Mouse (Mus musculus) liver, postnatal 0 days (tissue): ENCODE measurements around the gene Rad51b. TPM values are rescaled to one million over a fixed set of nuclear protein-coding genes. Genes with fewer than 3 reads are reported as not detected.

Source experiments
- ATAC-seq: fragments of 200-750 bp; cut with Nextera tagmentation; 2 replicates; pipeline ENCODE4 v1.8.0; 2017; ENCODE audit warnings: mild to moderate bottlenecking, moderate library complexity
- DNase-seq: peaks from one replicate; pipeline ENCODE4 v3.0.0-alpha.2; 2016
- H3K27ac ChIP-seq: fragments of 300-500 bp; sonication (generic); 2 replicates; pipeline ENCODE4 v1.5.1; 2014; ENCODE audit warnings: antibody characterized with exemption, moderate library complexity, mild to moderate bottlenecking, low read depth
- H3K27me3 ChIP-seq: fragments of 300-500 bp; sonication (generic); 2 replicates; pipeline ENCODE4 v1.6.1; 2014; ENCODE audit warnings: low read length, control low read depth, mixed read lengths; ENCODE audit not compliant: insufficient read depth
- H3K36me3 ChIP-seq: fragments of 300-500 bp; sonication (generic); replicated peaks from 2 replicates; pipeline ENCODE4 v1.6.1; 2014; ENCODE audit warnings: mild to moderate bottlenecking, control low read depth, low read length, moderate library complexity, mixed read lengths; ENCODE audit not compliant: insufficient read depth
- H3K4me1 ChIP-seq: fragments of 300-500 bp; sonication (generic); 2 replicates; pipeline ENCODE4 v1.6.1; 2014; ENCODE audit warnings: antibody characterized with exemption, mild to moderate bottlenecking, control low read depth; ENCODE audit not compliant: insufficient read depth
- H3K4me2 ChIP-seq: fragments of 300-500 bp; sonication (generic); 2 replicates; pipeline ENCODE4 v1.6.1; 2014; ENCODE audit warnings: low read depth, mild to moderate bottlenecking, low read length, moderate library complexity, mixed read lengths
- H3K4me3 ChIP-seq: fragments of 300-500 bp; sonication (generic); 2 replicates; pipeline ENCODE4 v1.5.1; 2014; ENCODE audit warnings: low read depth, low read length
- H3K9ac ChIP-seq: fragments of 300-500 bp; sonication (generic); replicated peaks from 2 replicates; pipeline ENCODE4 v1.6.1; 2014; ENCODE audit warnings: mild to moderate bottlenecking, moderate library complexity
- H3K9me3 ChIP-seq: fragments of 300-500 bp; sonication (generic); 2 replicates; pipeline ENCODE4 v1.6.1; 2016; ENCODE audit warnings: mild to moderate bottlenecking, control low read depth, low read length, mixed read lengths
- CTCF ChIP-seq: sonication (generic); IDR thresholded peaks from 2 replicates; pipeline ENCODE4 v1.5.1; 2016; ENCODE audit warnings: antibody characterized with exemption, low read depth
- EP300 ChIP-seq: IDR thresholded peaks from 2 replicates; pipeline ENCODE4 v1.6.1; 2016; ENCODE audit warnings: antibody characterized with exemption, low read depth, mild to moderate bottlenecking
- WGBS: fragments of 180-500 bp; shearing (Covaris S2); extraction: QIAGEN DNeasy Blood & Tissue Kit; methylation state at CpG from one replicate; pipeline ENCODE4 v1.1.7; 2014; ENCODE audit not compliant: insufficient replicate concordance; 5-methylcytosine and 5-hydroxymethylcytosine counted together
- polyA plus RNA-seq: library from polyadenylated mRNA; unstranded; fragments of >200 nt; fragmentation: Nextera tagmentation; extraction: Ambion mirVana; gene quantifications from 2 replicates; pipeline ENCODE4 v1.2.1, GENCODE M21; 2015

Rad51b gene
- polyA plus RNA-seq, 1 experiment from 2014 or later = 2.5 TPM

- TF ChIP-seq CTCF (no peak), EP300 (no peak)
- 34% methylated on average over 11 of the region's 11 CpGs for WGBS
- peak overlapping the region; percentile 55 for H3K27ac ChIP-seq
- H3K9ac ChIP-seq = no peak overlapping the region
- H3K4me2 ChIP-seq = no peak overlapping the region
- no peak for DNase-seq
- no peak for ATAC-seq
- H3K27me3 ChIP-seq = no peaks in the 10 kb centered on the region
- H3K36me3 ChIP-seq = no peaks in the 10 kb centered on the region
- H3K4me3 ChIP-seq = no peak overlapping the region
- no peaks in the 10 kb centered on the region for H3K9me3 ChIP-seq
- peaks cover 44% of the 10 kb centered on the region for H3K4me1 ChIP-seq
Observed at GRCm38 (mm10) chr12:79843002-79843401, 545.9 kb downstream of the Rad51b start.

GRCm38 (mm10) chr12:79843496-79843895 is 546.4 kb downstream of the Rad51b start:
- ATAC-seq = 0 out of 2 replicates have a peak, but pooled peaks have one; percentile 30
- no peak for TF ChIP-seq CTCF
- TF ChIP-seq EP300 = no peak
- no peaks in the 10 kb centered on the region for H3K27me3 ChIP-seq
- no peak overlapping the region for H3K4me2 ChIP-seq
- no peak overlapping the region for H3K9ac ChIP-seq
- H3K9me3 ChIP-seq = no peaks in the 10 kb centered on the region
- DNase-seq = no peak
- WGBS = 40% methylated on average over 6 of the region's 6 CpGs
- peak overlapping the region; percentile 52 for H3K27ac ChIP-seq
- peaks cover 40% of the 10 kb centered on the region for H3K4me1 ChIP-seq
- H3K36me3 ChIP-seq = no peaks in the 10 kb centered on the region
- no peak overlapping the region for H3K4me3 ChIP-seq

- H3K27ac ChIP-seq = no peak overlapping the region
- H3K4me2 ChIP-seq = no peak overlapping the region
- WGBS = 72% methylated on average over 7 of the region's 7 CpGs
- no peak overlapping the region for H3K4me3 ChIP-seq
- H3K36me3 ChIP-seq = no peaks in the 10 kb centered on the region
- H3K9ac ChIP-seq = no peak overlapping the region
- H3K4me1 ChIP-seq = peaks cover 25% of the 10 kb centered on the region
- no peaks in the 10 kb centered on the region for H3K27me3 ChIP-seq
- DNase-seq (no peak), ATAC-seq (no peak)
- H3K9me3 ChIP-seq = no peaks in the 10 kb centered on the region
- TF ChIP-seq CTCF = no peak
- no peak for TF ChIP-seq EP300
Observed at GRCm38 (mm10) chr12:79846247-79847151, 549.4 kb downstream of the Rad51b start.

- TF ChIP-seq EP300 (no peak), CTCF (no peak)
- Histone ChIP-seq H3K9me3 (no peaks in the 10 kb centered on the region), H3K36me3 (no peaks in the 10 kb centered on the region), H3K9ac (no peak overlapping the region), H3K27ac (no peak overlapping the region), H3K4me3 (no peak overlapping the region), H3K4me2 (no peak overlapping the region), H3K27me3 (no peaks in the 10 kb centered on the region), H3K4me1 (peaks cover 8% of the 10 kb centered on the region)
- WGBS = 73% methylated on average over 13 of the region's 13 CpGs
- DNase-seq (no peak), ATAC-seq (no peak)
Observed at GRCm38 (mm10) chr12:79848539-79848938, 551.5 kb downstream of the Rad51b start.

GRCm38 (mm10) chr12:79850021-79850420 is 552.9 kb downstream of the Rad51b start:
- no peak overlapping the region for H3K4me3 ChIP-seq
- WGBS = 60% methylated on average over 5 of the region's 5 CpGs
- ATAC-seq (no peak), DNase-seq (no peak)
- peaks cover 4% of the 10 kb centered on the region; the same call in 1 of the 2 replicates for H3K4me1 ChIP-seq
- no peak overlapping the region for H3K9ac ChIP-seq
- no peak for TF ChIP-seq CTCF
- peak; percentile 50 for TF ChIP-seq EP300
- no peak overlapping the region for H3K4me2 ChIP-seq
- no peaks in the 10 kb centered on the region for H3K9me3 ChIP-seq
- no peak overlapping the region for H3K27ac ChIP-seq
- no peaks in the 10 kb centered on the region for H3K27me3 ChIP-seq
- H3K36me3 ChIP-seq = no peaks in the 10 kb centered on the region

GRCm38 (mm10) chr12:79851898-79852297 is 554.8 kb downstream of the Rad51b start:
- Histone ChIP-seq H3K4me1 (peaks cover 4% of the 10 kb centered on the region; the same call in 1 of the 2 replicates), H3K9me3 (no peaks in the 10 kb centered on the region), H3K4me3 (no peak overlapping the region), H3K4me2 (no peak overlapping the region), H3K27me3 (no peaks in the 10 kb centered on the region), H3K9ac (no peak overlapping the region), H3K36me3 (no peaks in the 10 kb centered on the region), H3K27ac (no peak overlapping the region)
- 90% methylated on average over 8 of the region's 8 CpGs for WGBS
- DNase-seq (no peak), ATAC-seq (no peak)
- no peak for TF ChIP-seq EP300
- no peak for TF ChIP-seq CTCF
